Mouse (Mus musculus) CH12F3 (cell line): ENCODE data around the gene A630073D07Rik.
"Not testable (repeated sequence)": the region's sequence is repeated elsewhere in the genome, so short reads cannot be mapped to it uniquely, and the experiment has no call there.

Experiments
- in situ Hi-C: fragments of 300-500 bp; cut with MboI; formaldehyde crosslinking; loops from 2 replicates; pipeline ENCODE4 v1.14.3; 2020; ENCODE audit warnings: low sequenced_read_pairs

A630073D07Rik gene

DNA sequence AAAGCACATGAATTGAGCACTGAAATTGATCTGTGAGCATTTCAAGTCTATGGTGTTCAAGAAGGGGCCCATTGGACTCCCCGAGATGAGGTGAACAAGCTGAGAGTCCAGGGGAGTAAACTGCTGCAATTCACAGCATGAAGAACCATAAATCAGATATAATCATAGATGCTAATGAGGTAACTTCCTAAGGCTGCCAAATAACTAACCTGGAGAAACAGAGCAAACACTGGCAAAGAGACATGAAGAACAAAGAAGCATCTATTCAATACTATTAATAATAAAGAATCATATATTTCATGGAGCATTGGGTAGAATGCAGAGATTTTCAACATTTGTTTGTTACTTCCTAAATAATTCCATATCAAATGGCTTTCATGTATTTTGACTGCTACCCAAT, at the start of gene A630073D07Rik:
Gene A630073D07Rik (minus strand): TSS at position 101 of the 400 bp plus-strand sequence.
- in situ Hi-C loops, result no loop called here

DNA sequence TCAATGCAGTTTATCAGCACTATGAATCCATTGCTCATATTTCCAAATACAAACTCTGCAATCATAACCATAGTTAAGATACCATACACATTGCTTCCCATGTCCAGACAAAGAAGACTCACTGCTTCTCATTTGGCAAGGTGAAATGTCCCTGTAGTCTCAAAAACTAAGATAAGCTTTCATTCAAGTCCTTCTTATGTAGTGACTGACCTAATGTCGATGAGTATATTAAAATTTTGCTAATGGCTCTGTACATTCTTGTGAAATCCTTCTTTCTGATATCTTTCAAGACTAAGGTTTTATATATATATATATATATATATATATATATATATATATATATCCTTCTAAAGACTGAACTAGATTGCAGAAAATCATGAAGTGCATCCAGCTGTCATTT, 49.6 kb upstream of the A630073D07Rik start, which contains the start of gene Tas2r121:
Gene Tas2r121 (minus strand): TSS at position 101 of the 400 bp plus-strand sequence.
- in situ Hi-C loops, result no loop called here

DNA sequence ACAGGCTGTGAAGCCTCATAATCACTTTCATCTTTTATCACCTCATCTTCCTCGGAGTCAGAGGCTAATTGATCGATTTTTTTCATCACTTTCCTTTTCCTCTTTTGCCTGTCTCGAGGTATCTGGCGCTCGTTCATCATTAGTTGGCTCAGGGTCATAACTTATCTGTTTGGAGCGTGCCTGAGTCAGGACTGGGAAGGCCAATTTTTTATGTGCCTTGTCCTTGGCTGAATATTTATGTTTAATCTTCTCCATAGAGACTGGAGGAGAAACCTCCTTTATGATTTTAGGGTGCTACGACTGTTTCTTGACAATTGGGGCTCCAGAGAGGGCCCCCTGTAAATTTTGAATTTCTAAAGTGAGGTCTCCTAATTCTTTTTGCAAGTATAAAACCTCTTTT, 40.3 kb upstream of the A630073D07Rik start:
- in situ Hi-C loops, result not testable (repeated sequence)

GRCm38 (mm10) chr6:132656653-132657052, 5.3 kb upstream of the A630073D07Rik start, which contains the start of gene Tas2r120:
Tas2r120 (plus strand) TSS chr6:132656953.
- in situ Hi-C loops, result no loop called here

DNA sequence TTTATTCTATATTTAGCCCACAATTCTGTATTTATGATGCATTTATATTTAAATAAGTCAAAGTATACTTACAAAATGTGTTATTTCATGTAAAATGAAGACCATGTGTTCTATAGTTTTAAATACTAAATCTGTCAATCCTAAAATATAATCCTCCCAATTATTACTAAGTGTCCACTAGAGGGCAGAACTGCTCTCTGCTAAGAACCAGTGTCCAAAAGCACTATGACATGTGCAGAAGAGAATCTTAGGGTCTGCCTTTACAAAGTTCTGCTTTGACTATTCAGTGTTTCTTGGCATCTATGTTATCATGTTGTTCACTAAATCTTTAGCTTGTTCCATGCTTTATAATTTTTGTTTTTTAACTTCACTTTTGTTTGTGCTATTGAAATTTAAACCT, 1.9 kb downstream of the A630073D07Rik start:
- in situ Hi-C loops, result no loop called here

GRCm38 (mm10) chr6:132595613-132596012, 55.7 kb downstream of the A630073D07Rik start, which contains the start of gene Prp2:
Prp2 (plus strand) TSS chr6:132595913.
- in situ Hi-C loops, result not testable (repeated sequence)
